Mouse (Mus musculus): ENCODE measurements around the gene Ldha. TPM values are rescaled to one million over a fixed set of nuclear protein-coding genes. Genes with fewer than 3 reads are reported as not detected.
"Not testable (repeated sequence)": the region's sequence is repeated elsewhere in the genome, so short reads cannot be mapped to it uniquely, and the experiment has no call there.

The Ldha gene
- polyA plus RNA-seq, 1 experiment: 671 TPM

GRCm38 (mm10) chr7:46879851-46880250 is 38.6 kb downstream of the Ldha start:
- Histone ChIP-seq H3K4me1 (ENCODE audit: control insufficient read depth, insufficient read depth, low read length) (no peaks in the 10 kb centered on the region), H3K4me3 (ENCODE audit: low read depth, low read length) (no peak overlapping the region), H3K36me3 (ENCODE audit: control insufficient read depth, insufficient read depth, low read length, poor library complexity, severe bottlenecking) (no peaks in the 10 kb centered on the region), H3K9ac (ENCODE audit: low read depth, poor library complexity, severe bottlenecking) (no peak overlapping the region), H3K9me3 (replicated peaks; ENCODE audit: control insufficient read depth, insufficient read depth, low read length, poor library complexity, severe bottlenecking) (no peaks in the 10 kb centered on the region), H3K27me3 (ENCODE audit: control insufficient read depth, insufficient read depth, low read length, poor library complexity, severe bottlenecking) (no peaks in the 10 kb centered on the region), H3K27ac (ENCODE audit: insufficient read depth, low read length) (no peak overlapping the region)
- no peak for TF ChIP-seq CTCF (IDR thresholded peaks at IDR 0.05; ENCODE audit: low read depth, low read length)
- TF ChIP-seq POLR2A (IDR thresholded peaks at IDR 0.05; ENCODE audit: insufficient read depth, low read length): no peak
- TF ChIP-seq EP300 (IDR thresholded peaks at IDR 0.05; ENCODE audit: insufficient read depth, low read depth, low read length): no peak

DNA sequence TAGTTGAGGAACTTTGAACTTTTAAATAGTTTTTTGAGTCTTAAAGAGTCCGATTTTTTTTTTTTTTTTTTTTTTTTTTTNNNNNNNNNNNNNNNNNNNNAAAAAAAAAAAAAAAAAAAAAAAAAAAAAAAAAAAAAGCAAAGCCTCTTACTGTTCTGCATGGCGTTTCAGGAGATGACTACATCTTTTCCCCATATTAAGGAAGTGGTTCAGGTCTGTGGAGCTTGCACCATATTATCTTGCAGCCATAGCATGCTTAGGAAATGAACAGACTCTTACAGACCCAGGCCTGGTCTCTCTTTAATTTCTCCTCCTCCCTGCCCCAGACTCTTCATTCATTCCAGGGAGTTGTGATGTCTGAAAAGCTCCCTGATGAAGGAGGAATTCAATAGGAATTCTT is 39.7 kb downstream of the Ldha start:
- no peaks in the 10 kb centered on the region for H3K27me3 ChIP-seq (ENCODE audit: control insufficient read depth, insufficient read depth, low read length, poor library complexity, severe bottlenecking)
- no peak for TF ChIP-seq CTCF (IDR thresholded peaks at IDR 0.05; ENCODE audit: low read depth, low read length)
- TF ChIP-seq EP300 (IDR thresholded peaks at IDR 0.05; ENCODE audit: insufficient read depth, low read depth, low read length): no peak
- no peak for TF ChIP-seq POLR2A (IDR thresholded peaks at IDR 0.05; ENCODE audit: insufficient read depth, low read length)
- no peak overlapping the region for H3K4me3 ChIP-seq (ENCODE audit: low read depth, low read length)
- no peak overlapping the region for H3K9ac ChIP-seq (ENCODE audit: low read depth, poor library complexity, severe bottlenecking)
- H3K27ac ChIP-seq (ENCODE audit: insufficient read depth, low read length): no peak overlapping the region
- H3K36me3 ChIP-seq (ENCODE audit: control insufficient read depth, insufficient read depth, low read length, poor library complexity, severe bottlenecking): no peaks in the 10 kb centered on the region
- no peaks in the 10 kb centered on the region for H3K4me1 ChIP-seq (ENCODE audit: control insufficient read depth, insufficient read depth, low read length)
- H3K9me3 ChIP-seq (replicated peaks; ENCODE audit: control insufficient read depth, insufficient read depth, low read length, poor library complexity, severe bottlenecking): no peaks in the 10 kb centered on the region

DNA sequence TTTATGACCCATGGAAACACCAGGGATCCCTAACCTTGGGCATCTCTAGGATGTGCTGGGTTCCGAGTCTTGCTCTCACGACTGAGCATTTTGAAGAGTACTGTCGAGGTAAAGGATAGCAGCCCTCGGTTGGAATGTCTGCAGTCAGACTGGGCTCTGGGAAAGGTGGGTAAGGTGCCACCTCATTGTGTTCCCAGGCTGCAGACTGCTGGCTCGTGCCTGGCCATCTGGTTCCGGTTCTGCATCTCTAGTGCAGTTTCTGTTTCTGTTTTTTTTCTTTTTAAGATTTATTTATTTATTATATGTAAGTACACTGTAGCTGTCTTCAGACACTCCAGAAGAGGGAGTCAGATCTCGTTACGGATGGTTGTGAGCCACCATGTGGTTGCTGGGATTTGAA is 40.7 kb downstream of the Ldha start:
- H3K36me3 ChIP-seq (ENCODE audit: control insufficient read depth, insufficient read depth, low read length, poor library complexity, severe bottlenecking); H3K9me3 ChIP-seq (replicated peaks; ENCODE audit: control insufficient read depth, insufficient read depth, low read length, poor library complexity, severe bottlenecking); H3K4me3 ChIP-seq (ENCODE audit: low read depth, low read length); H3K4me1 ChIP-seq (ENCODE audit: control insufficient read depth, insufficient read depth, low read length); H3K9ac ChIP-seq (ENCODE audit: low read depth, poor library complexity, severe bottlenecking); H3K27me3 ChIP-seq (ENCODE audit: control insufficient read depth, insufficient read depth, low read length, poor library complexity, severe bottlenecking); H3K27ac ChIP-seq (ENCODE audit: insufficient read depth, low read length): not testable (repeated sequence)

- TF ChIP-seq CTCF (IDR thresholded peaks at IDR 0.05; ENCODE audit: low read depth, low read length) (no peak), EP300 (IDR thresholded peaks at IDR 0.05; ENCODE audit: insufficient read depth, low read depth, low read length) (no peak), POLR2A (IDR thresholded peaks at IDR 0.05; ENCODE audit: insufficient read depth, low read length) (no peak)
- H3K36me3 ChIP-seq (ENCODE audit: control insufficient read depth, insufficient read depth, low read length, poor library complexity, severe bottlenecking): no peaks in the 10 kb centered on the region; the same call in none of the 2 replicates
- no peaks in the 10 kb centered on the region for H3K27me3 ChIP-seq (ENCODE audit: control insufficient read depth, insufficient read depth, low read length, poor library complexity, severe bottlenecking)
- H3K9me3 ChIP-seq (replicated peaks; ENCODE audit: control insufficient read depth, insufficient read depth, low read length, poor library complexity, severe bottlenecking): no peaks in the 10 kb centered on the region
- H3K9ac ChIP-seq (ENCODE audit: low read depth, poor library complexity, severe bottlenecking): no peak overlapping the region
- H3K27ac ChIP-seq (ENCODE audit: insufficient read depth, low read length): no peak overlapping the region
- H3K4me1 ChIP-seq (ENCODE audit: control insufficient read depth, insufficient read depth, low read length): no peaks in the 10 kb centered on the region
- H3K4me3 ChIP-seq (ENCODE audit: low read depth, low read length): no peak overlapping the region
Measured at GRCm38 (mm10) chr7:46883304-46883703, 42.0 kb downstream of the Ldha start.

DNA sequence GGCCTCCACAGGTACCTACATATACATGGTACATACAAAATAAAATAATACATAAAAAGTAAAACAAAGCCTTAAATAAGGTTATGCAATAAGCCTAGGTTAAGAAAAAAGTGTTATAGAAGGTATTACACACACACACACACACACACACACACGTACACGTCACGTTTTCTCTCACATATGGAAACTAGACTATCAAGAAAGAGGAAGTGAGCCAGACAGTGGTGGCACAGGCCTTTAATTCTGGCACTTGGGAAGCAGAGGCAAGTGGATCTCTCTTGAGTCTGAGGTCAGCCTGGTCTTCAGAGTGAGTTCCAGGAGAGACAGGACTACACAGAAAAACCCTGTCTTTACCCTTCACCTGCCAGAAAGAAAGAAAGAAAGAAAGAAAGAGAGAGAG is 54.2 kb downstream of the Ldha start:
- Histone ChIP-seq H3K27ac (ENCODE audit: insufficient read depth, low read length) (no peak overlapping the region), H3K36me3 (ENCODE audit: control insufficient read depth, insufficient read depth, low read length, poor library complexity, severe bottlenecking) (peaks cover 61% of the 10 kb centered on the region), H3K9me3 (replicated peaks; ENCODE audit: control insufficient read depth, insufficient read depth, low read length, poor library complexity, severe bottlenecking) (no peaks in the 10 kb centered on the region), H3K9ac (ENCODE audit: low read depth, poor library complexity, severe bottlenecking) (no peak overlapping the region), H3K4me3 (ENCODE audit: low read depth, low read length) (no peak overlapping the region), H3K27me3 (ENCODE audit: control insufficient read depth, insufficient read depth, low read length, poor library complexity, severe bottlenecking) (no peaks in the 10 kb centered on the region), H3K4me1 (ENCODE audit: control insufficient read depth, insufficient read depth, low read length) (no peaks in the 10 kb centered on the region)
- TF ChIP-seq CTCF (IDR thresholded peaks at IDR 0.05; ENCODE audit: low read depth, low read length): no peak
- TF ChIP-seq EP300 (IDR thresholded peaks at IDR 0.05; ENCODE audit: insufficient read depth, low read depth, low read length): no peak
- no peak for TF ChIP-seq POLR2A (IDR thresholded peaks at IDR 0.05; ENCODE audit: insufficient read depth, low read length)

- Histone ChIP-seq H3K9me3 (replicated peaks; ENCODE audit: control insufficient read depth, insufficient read depth, low read length, poor library complexity, severe bottlenecking) (no peaks in the 10 kb centered on the region), H3K9ac (ENCODE audit: low read depth, poor library complexity, severe bottlenecking) (no peak overlapping the region), H3K36me3 (ENCODE audit: control insufficient read depth, insufficient read depth, low read length, poor library complexity, severe bottlenecking) (peaks cover 44% of the 10 kb centered on the region), H3K4me3 (ENCODE audit: low read depth, low read length) (no peak overlapping the region), H3K27me3 (ENCODE audit: control insufficient read depth, insufficient read depth, low read length, poor library complexity, severe bottlenecking) (no peaks in the 10 kb centered on the region), H3K27ac (ENCODE audit: insufficient read depth, low read length) (no peak overlapping the region), H3K4me1 (ENCODE audit: control insufficient read depth, insufficient read depth, low read length) (no peaks in the 10 kb centered on the region)
- no peak for TF ChIP-seq POLR2A (IDR thresholded peaks at IDR 0.05; ENCODE audit: insufficient read depth, low read length)
- no peak for TF ChIP-seq EP300 (IDR thresholded peaks at IDR 0.05; ENCODE audit: insufficient read depth, low read depth, low read length)
- TF ChIP-seq CTCF (IDR thresholded peaks at IDR 0.05; ENCODE audit: low read depth, low read length): no peak
Measured at GRCm38 (mm10) chr7:46899343-46899742, 58.1 kb downstream of the Ldha start.

Other genes starting within 250 kb of the Ldha start
- gene Sergef, start 201.7 kb upstream of the Ldha start, polyA plus RNA-seq (2011; ENCODE audit: insufficient read depth, insufficient read length, low read depth, missing spikeins): 5.8 and 7.5 TPM in 2 replicates
- 1.5 and 1.6 TPM in 2 replicates for gene Tph1, start 168.9 kb upstream of the Ldha start, polyA plus RNA-seq (2011; ENCODE audit: insufficient read depth, insufficient read length, low read depth, missing spikeins)
- gene Saal1, start 130.8 kb upstream of the Ldha start, polyA plus RNA-seq (2011; ENCODE audit: insufficient read depth, insufficient read length, low read depth, missing spikeins): 36.5 and 40.2 TPM in 2 replicates
- gene Saa3, start 125.8 kb upstream of the Ldha start, polyA plus RNA-seq (2011; ENCODE audit: insufficient read depth, insufficient read length, low read depth, missing spikeins): 3.2 and 3.8 TPM in 2 replicates
- gene Saa4, start 108.9 kb upstream of the Ldha start, polyA plus RNA-seq (2011; ENCODE audit: insufficient read depth, insufficient read length, low read depth, missing spikeins): not detected in 2 replicates
- not detected in 2 replicates for gene Saa1, start 98.5 kb upstream of the Ldha start, polyA plus RNA-seq (2011; ENCODE audit: insufficient read depth, insufficient read length, low read depth, missing spikeins)
- gene Saa2, start 89.7 kb upstream of the Ldha start, polyA plus RNA-seq (2011; ENCODE audit: insufficient read depth, insufficient read length, low read depth, missing spikeins): not detected in 2 replicates
- gene Hps5, start 45.4 kb upstream of the Ldha start, polyA plus RNA-seq (2011; ENCODE audit: insufficient read depth, insufficient read length, low read depth, missing spikeins): 14.8 and 20.3 TPM in 2 replicates
- 68.4 and 81.9 TPM in 2 replicates for gene Gtf2h1, start 45.4 kb upstream of the Ldha start, polyA plus RNA-seq (2011; ENCODE audit: insufficient read depth, insufficient read length, low read depth, missing spikeins)
- gene Ldhc, start 19.7 kb downstream of the Ldha start, polyA plus RNA-seq (2011; ENCODE audit: insufficient read depth, insufficient read length, low read depth, missing spikeins): 0.57 and 1.3 TPM in 2 replicates
- gene Tsg101, start 78.5 kb downstream of the Ldha start, polyA plus RNA-seq (2011; ENCODE audit: insufficient read depth, insufficient read length, low read depth, missing spikeins): 198 and 217 TPM in 2 replicates
- gene Uevld, start 117.1 kb downstream of the Ldha start, polyA plus RNA-seq (2011; ENCODE audit: insufficient read depth, insufficient read length, low read depth, missing spikeins): 56.6 and 64.5 TPM in 2 replicates
- not detected in 2 replicates for gene Gm9999, start 142.1 kb downstream of the Ldha start, polyA plus RNA-seq (2011; ENCODE audit: insufficient read depth, insufficient read length, low read depth, missing spikeins)
- gene Spty2d1, start 166.9 kb downstream of the Ldha start, polyA plus RNA-seq (2011; ENCODE audit: insufficient read depth, insufficient read length, low read depth, missing spikeins): 16.8 and 18.0 TPM in 2 replicates
- 2.0 and 2.8 TPM in 2 replicates for gene Tmem86a, start 209.1 kb downstream of the Ldha start, polyA plus RNA-seq (2011; ENCODE audit: insufficient read depth, insufficient read length, low read depth, missing spikeins)